Mouse (Mus musculus) liver, embryonic 11.5 days (tissue): ENCODE measurements at regions not wholly inside any gene's neighbourhood (a gene's known extent, or its start where the extent isn't known, plus 50 kb on each side); places are given as distances from the start of the nearest gene placed in this dataset.

ENCODE experiments used
- ATAC-seq: fragments of 200-750 bp; cut with Nextera tagmentation; replicated peaks from 2 replicates; pipeline ENCODE4 v1.8.0; 2017; ENCODE audit warnings: moderate number of reproducible peaks, mild to moderate bottlenecking, moderate TSS enrichment, moderate library complexity; ENCODE audit not compliant: low FRiP score
- DNase-seq: peaks from one replicate; pipeline ENCODE4 v3.0.0-alpha.2; 2017; ENCODE audit warnings: low spot score
- H3K27ac ChIP-seq: fragments of 300-500 bp; sonication (generic); 2 replicates; pipeline ENCODE4 v1.5.1; 2014; ENCODE audit warnings: mild to moderate bottlenecking, low read depth, low read length, control low read depth
- H3K27me3 ChIP-seq: fragments of 300-500 bp; sonication (generic); replicated peaks from 2 replicates; pipeline ENCODE4 v1.6.1; 2014; ENCODE audit warnings: low read length, mixed read lengths; ENCODE audit not compliant: control insufficient read depth, insufficient read depth
- H3K36me3 ChIP-seq: fragments of 300-500 bp; sonication (generic); 2 replicates; pipeline ENCODE4 v1.6.1; 2014; ENCODE audit warnings: mild to moderate bottlenecking, low read length, moderate library complexity, mixed read lengths; ENCODE audit not compliant: control insufficient read depth, insufficient read depth
- H3K4me1 ChIP-seq: fragments of 300-500 bp; sonication (generic); replicated peaks from 2 replicates; pipeline ENCODE4 v1.6.1; 2014; ENCODE audit warnings: low read length, mixed read lengths; ENCODE audit not compliant: control insufficient read depth, insufficient read depth
- H3K4me2 ChIP-seq: fragments of 300-500 bp; sonication (generic); 2 replicates; pipeline ENCODE4 v1.6.1; 2014; ENCODE audit warnings: mild to moderate bottlenecking, control low read depth, moderate library complexity
- H3K4me3 ChIP-seq: fragments of 300-500 bp; sonication (generic); 2 replicates; pipeline ENCODE4 v1.5.1; 2014; ENCODE audit warnings: low read depth, low read length, control low read depth
- H3K9ac ChIP-seq: fragments of 300-500 bp; sonication (generic); 2 replicates; pipeline ENCODE4 v1.6.1; 2014; ENCODE audit warnings: low read depth, low read length, control low read depth
- H3K9me3 ChIP-seq: fragments of 300-500 bp; sonication (generic); 2 replicates; pipeline ENCODE4 v1.6.1; 2016; ENCODE audit warnings: low read length, inconsistent platforms, mixed read lengths; ENCODE audit not compliant: control insufficient read depth
- WGBS: fragments of 180-500 bp; shearing (Covaris S2); extraction: QIAGEN DNeasy Blood & Tissue Kit; methylation state at CpG from one replicate; pipeline ENCODE4 v1.1.7; 2014; 5-methylcytosine and 5-hydroxymethylcytosine counted together

DNA sequence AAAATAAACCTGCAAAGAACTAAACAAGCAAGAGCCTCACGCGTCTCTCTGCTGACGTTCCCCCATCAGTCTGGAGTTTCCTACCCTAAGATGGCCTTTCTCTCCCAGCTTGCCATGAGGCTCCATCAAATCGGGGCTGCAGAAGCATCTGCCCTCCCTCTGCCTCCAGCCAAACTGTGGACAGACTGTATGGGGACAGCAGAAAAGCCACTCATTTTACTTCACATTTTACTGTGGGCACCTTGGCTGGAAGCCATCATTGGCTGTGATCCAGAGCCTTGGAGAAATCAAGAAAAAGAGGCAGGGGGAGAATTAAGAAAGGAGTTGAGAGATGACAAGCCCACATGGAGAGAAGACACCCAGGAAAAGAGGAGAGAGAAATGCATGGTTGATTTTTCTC lies 225.9 kb upstream of the 3110018I06Rik start:
- Histone ChIP-seq H3K4me3 (no peak overlapping the region), H3K9ac (no peak overlapping the region), H3K4me1 (no peaks in the 10 kb centered on the region), H3K27ac (no peak overlapping the region), H3K9me3 (no peaks in the 10 kb centered on the region), H3K36me3 (no peaks in the 10 kb centered on the region), H3K4me2 (no peak overlapping the region), H3K27me3 (no peaks in the 10 kb centered on the region)
- 85% methylated on average over 4 of the region's 4 CpGs for WGBS
- DNase-seq (no peak), ATAC-seq (no peak)

DNA sequence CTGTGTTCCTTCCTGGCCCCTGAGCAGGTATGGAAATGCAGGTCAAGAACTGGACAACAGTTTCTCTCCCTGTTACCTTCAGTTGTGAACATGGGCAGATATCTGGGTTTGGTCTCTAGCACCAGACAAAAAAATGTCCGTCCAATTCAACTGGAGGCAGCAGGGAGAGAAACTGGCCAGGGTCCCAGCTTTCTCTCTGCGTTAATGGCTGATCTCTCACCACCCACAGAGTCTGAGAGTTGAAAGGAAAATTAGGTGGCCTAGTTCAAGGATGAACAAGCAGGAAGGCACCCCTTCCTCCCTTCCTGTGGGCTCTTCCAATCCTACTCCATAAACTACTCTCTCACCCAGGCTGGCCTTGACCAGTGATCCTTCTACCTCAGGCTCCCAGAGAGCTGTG lies 221.7 kb upstream of the 3110018I06Rik start:
- ATAC-seq (no peak), DNase-seq (no peak)
- Histone ChIP-seq H3K9me3 (no peaks in the 10 kb centered on the region), H3K9ac (no peak overlapping the region), H3K27ac (no peak overlapping the region), H3K27me3 (no peaks in the 10 kb centered on the region), H3K36me3 (no peaks in the 10 kb centered on the region), H3K4me1 (no peaks in the 10 kb centered on the region), H3K4me3 (no peak overlapping the region), H3K4me2 (no peak overlapping the region)
- WGBS, result 71% methylated on average over 2 of the region's 2 CpGs

DNA sequence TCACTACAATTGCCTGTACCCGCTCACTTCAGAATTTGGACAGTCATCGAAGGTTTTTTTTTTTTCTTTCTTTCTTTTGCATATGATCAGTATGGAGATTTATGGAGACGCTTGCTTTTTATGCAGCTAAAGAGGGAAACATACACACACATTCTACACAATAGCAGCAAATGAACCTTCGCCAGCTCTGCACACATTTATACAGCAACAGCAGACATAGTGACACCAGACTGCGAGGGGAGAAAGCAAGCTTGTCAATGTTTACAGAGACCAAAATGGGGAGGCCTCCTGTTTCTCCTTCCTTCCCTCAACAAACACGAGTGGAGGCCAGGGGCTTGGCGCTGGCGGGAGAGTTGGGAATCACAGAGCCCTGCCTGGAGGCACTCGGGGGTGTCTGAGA lies 202.8 kb upstream of the 3110018I06Rik start:
- WGBS, result 69% methylated on average over 9 of the region's 9 CpGs
- DNase-seq (no peak), ATAC-seq (no peak)

DNA sequence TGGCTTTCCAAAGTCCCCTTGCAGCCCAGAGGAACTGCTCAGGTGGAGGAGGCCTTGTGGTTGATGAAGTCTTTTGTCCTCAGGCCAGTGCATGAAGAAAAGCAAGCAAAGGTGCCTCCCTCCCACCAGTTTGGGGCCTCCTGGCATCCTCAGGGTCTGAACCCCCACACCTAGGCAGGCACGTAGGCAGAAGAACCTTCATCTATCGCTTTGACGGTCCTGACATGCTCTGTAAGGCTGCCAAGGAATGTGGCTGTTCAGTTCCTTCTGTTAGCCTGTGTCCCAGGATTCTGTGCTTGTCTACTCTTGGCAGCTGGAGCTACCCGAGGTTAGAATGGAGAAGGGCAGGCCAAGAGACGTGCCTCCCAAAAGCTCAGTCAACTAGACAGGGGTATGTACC lies 197.1 kb upstream of the 3110018I06Rik start:
- no peak overlapping the region for H3K4me2 ChIP-seq
- no peaks in the 10 kb centered on the region for H3K9me3 ChIP-seq
- H3K27ac ChIP-seq, result no peak overlapping the region
- DNase-seq (no peak), ATAC-seq (no peak)
- H3K4me1 ChIP-seq, result no peaks in the 10 kb centered on the region
- H3K9ac ChIP-seq, result no peak overlapping the region
- H3K36me3 ChIP-seq, result no peaks in the 10 kb centered on the region
- no peak overlapping the region for H3K4me3 ChIP-seq
- 82% methylated on average over 5 of the region's 5 CpGs for WGBS
- no peaks in the 10 kb centered on the region for H3K27me3 ChIP-seq

More for the DNA sequence above, 202.8 kb upstream of the 3110018I06Rik start:
- H3K27ac ChIP-seq, result no peak overlapping the region
- H3K4me1 ChIP-seq, result no peaks in the 10 kb centered on the region
- no peak overlapping the region for H3K4me2 ChIP-seq
- H3K4me3 ChIP-seq, result no peak overlapping the region
- H3K36me3 ChIP-seq, result no peaks in the 10 kb centered on the region
- no peaks in the 10 kb centered on the region for H3K27me3 ChIP-seq
- H3K9ac ChIP-seq, result no peak overlapping the region
- H3K9me3 ChIP-seq, result no peaks in the 10 kb centered on the region

DNA sequence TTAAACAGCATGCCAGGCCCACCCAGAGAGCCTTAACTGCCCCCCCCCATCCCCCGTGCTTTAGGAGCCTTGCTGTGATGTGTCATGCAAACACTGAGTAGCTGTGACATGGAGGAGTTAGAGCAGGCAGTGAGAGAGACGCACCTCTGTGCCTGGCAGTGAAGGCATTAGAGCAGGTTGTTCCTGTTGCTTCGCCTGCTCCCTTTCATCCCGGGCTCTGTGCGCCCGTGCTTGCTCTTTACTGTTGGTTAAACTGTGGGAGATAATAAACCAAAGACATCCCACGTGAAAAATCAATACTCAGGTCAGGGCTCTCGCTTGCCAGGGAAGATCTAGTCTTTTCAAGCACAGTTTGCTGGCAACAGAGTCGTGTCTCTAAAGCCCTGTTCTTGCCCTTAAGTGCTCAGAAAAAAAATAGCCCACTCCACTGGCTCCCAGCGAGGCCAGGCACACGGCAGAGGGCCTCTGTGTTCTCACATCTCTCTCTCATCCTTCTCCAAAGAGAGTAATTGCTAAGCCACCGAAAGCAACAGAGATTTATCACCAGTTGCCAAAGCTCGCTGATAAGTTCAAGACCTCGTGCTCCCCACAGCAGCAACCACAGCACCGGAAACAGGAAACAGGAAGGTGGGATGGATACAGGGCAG lies 181.2 kb upstream of the 3110018I06Rik start:
- WGBS, result 16% methylated on average over 15 of the region's 15 CpGs
- H3K27ac ChIP-seq, result no peak overlapping the region

DNA sequence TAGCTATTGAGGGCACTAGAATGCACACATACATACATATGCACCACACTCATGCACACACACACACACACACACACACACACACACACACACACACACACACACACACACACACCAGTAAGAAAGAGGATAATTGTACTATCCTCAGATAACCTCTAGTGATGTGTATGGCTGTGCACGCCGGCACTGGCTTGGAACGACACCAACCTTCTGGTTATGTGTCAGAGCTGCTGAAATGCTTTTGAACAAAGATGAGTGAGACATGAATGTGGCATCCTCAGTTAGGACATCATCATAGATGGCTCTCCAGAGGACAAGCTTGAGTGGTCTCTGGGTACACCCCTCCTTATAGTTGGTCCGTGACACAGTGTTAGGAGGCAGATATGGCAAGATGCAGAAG lies 173.0 kb upstream of the 3110018I06Rik start:
- DNase-seq, result no peak
- no peak for ATAC-seq
- Histone ChIP-seq H3K27ac (no peak overlapping the region), H3K27me3 (no peaks in the 10 kb centered on the region), H3K4me1 (no peaks in the 10 kb centered on the region), H3K36me3 (no peaks in the 10 kb centered on the region), H3K9ac (no peak overlapping the region), H3K9me3 (no peaks in the 10 kb centered on the region), H3K4me2 (no peak overlapping the region), H3K4me3 (no peak overlapping the region)
- 95% methylated on average over 4 of the region's 4 CpGs for WGBS

More for the DNA sequence above, 181.2 kb upstream of the 3110018I06Rik start:
- H3K4me2 ChIP-seq, result no peak overlapping the region
- H3K4me3 ChIP-seq, result no peak overlapping the region
- no peaks in the 10 kb centered on the region for H3K27me3 ChIP-seq
- DNase-seq (no peak), ATAC-seq (no peak)
- H3K9ac ChIP-seq, result no peak overlapping the region
- H3K9me3 ChIP-seq, result no peaks in the 10 kb centered on the region
- H3K36me3 ChIP-seq, result no peaks in the 10 kb centered on the region
- no peaks in the 10 kb centered on the region for H3K4me1 ChIP-seq

DNA sequence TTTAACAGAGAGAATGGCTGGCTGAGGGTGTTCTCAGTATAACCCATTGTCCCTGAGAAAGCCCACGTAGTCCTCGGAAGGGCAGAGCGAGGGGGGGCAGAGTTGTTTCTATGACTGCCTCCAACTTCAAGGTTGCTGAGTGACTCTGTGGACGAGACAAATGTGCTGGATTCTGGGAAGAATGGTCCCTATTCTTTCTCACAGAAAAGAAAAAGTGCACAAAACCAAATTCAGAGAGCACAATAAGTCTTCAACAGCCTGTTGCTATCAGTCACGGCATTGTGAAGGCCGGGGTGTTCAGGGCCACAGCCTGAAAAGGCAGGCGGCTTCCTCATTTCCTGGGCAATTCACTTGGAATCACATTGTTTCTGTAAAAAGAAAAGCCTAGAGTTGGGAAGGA lies 165.6 kb upstream of the 3110018I06Rik start:
- no peak overlapping the region for H3K4me3 ChIP-seq
- WGBS, result 85% methylated on average over 7 of the region's 7 CpGs

DNA sequence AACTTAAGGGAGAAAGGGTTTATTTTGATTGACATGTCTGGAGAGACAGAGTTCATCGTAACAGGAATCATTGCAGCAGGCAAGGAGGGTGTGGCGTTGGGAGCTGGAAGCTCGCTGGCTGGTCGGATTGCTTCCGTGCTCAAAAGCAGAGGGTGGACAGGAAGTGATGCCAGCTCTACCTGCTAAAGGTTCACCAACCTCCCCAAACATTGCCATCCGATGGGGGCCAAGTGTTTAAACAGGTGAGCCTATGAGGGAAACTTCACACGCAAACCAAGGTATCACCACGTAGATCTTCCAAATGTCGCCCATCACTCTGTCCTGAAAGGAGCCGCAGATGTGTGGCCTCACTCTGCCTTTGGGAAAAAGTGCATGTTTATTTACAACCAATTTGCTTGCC lies 162.3 kb upstream of the 3110018I06Rik start:
- Histone ChIP-seq H3K27ac (no peak overlapping the region), H3K36me3 (no peaks in the 10 kb centered on the region), H3K4me3 (no peak overlapping the region), H3K9ac (no peak overlapping the region), H3K9me3 (no peaks in the 10 kb centered on the region), H3K27me3 (no peaks in the 10 kb centered on the region), H3K4me2 (no peak overlapping the region), H3K4me1 (no peaks in the 10 kb centered on the region)
- DNase-seq, result no peak
- WGBS, result 94% methylated on average over 10 of the region's 10 CpGs
- ATAC-seq, result no peak

More for the DNA sequence above, 165.6 kb upstream of the 3110018I06Rik start:
- no peaks in the 10 kb centered on the region for H3K9me3 ChIP-seq
- ATAC-seq (no peak), DNase-seq (no peak)
- no peak overlapping the region for H3K4me2 ChIP-seq
- H3K27me3 ChIP-seq, result no peaks in the 10 kb centered on the region
- H3K27ac ChIP-seq, result no peak overlapping the region
- H3K9ac ChIP-seq, result no peak overlapping the region
- H3K36me3 ChIP-seq, result no peaks in the 10 kb centered on the region
- H3K4me1 ChIP-seq, result no peaks in the 10 kb centered on the region

DNA sequence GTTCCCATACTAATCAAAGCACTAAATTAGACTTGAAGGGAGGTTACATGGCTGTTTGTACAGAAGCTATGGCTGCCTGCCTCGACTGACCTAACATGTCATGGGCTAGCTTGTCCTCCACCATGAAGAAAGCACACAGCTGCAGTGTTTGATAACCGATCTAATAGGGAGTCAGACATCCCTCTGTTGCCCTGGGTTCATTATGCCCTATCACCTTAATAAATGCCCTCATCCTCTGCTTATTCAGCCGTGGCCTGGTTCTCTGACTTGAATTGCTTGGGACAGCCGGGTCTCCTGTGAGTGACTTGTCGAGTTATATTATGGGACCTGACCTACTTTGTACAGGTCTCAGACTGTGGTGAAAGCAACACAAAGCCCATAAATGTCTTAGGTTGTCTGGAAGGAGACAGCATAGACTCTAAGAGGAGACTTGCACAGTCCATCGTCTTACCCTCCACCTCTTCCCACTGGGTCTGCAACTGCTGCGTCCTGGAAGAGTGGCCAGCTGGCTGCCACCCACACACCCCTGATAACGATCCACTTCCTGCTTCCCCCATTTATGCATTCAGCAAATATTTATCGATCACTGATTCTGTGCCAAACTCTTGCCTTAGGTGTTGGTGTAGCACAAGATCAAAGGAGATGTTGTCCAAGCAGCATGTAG lies 161.2 kb upstream of the 3110018I06Rik start:
- H3K27ac ChIP-seq, result no peak overlapping the region
- H3K9ac ChIP-seq, result no peak overlapping the region
- H3K4me3 ChIP-seq, result no peak overlapping the region
- DNase-seq (no peak), ATAC-seq (no peak)
- no peaks in the 10 kb centered on the region for H3K27me3 ChIP-seq
- no peak overlapping the region for H3K4me2 ChIP-seq
- H3K9me3 ChIP-seq, result no peaks in the 10 kb centered on the region
- H3K4me1 ChIP-seq, result no peaks in the 10 kb centered on the region
- H3K36me3 ChIP-seq, result no peaks in the 10 kb centered on the region
- WGBS, result 78% methylated on average over 9 of the region's 9 CpGs
